Mouse (Mus musculus): Measurements from ENCODE around the gene Rpl13. TPM values are rescaled to one million over a fixed set of nuclear protein-coding genes. Genes with fewer than 3 reads are reported as not detected.
A peak's percentile ranks its signal among the peaks of the same experiment; 100 is the strongest.

The Rpl13 gene
- polyA plus RNA-seq, 1 experiment from 2014 or later = 1,702 TPM

GRCm38 (mm10) chr8:123104046-123104767 is 2.1 kb downstream of the Rpl13 start:
- H3K4me3 ChIP-seq (ENCODE audit: low read length) = peak overlapping the region; percentile 63
- no peak for ATAC-seq (ENCODE audit: low FRiP score, low TSS enrichment)
- H3K4me1 ChIP-seq (ENCODE audit: control insufficient read depth, insufficient read depth, low read length) = peaks cover 12% of the 10 kb centered on the region
- H3K4me2 ChIP-seq (replicated peaks; ENCODE audit: low read depth, low read length) = peak overlapping the region; percentile 92
- H3K27ac ChIP-seq (ENCODE audit: low read depth, low read length) = no peak overlapping the region
- WGBS = 92% methylated on average over 6 of the region's 6 CpGs
- peaks cover 28% of the 10 kb centered on the region for H3K36me3 ChIP-seq (ENCODE audit: control insufficient read depth, insufficient read depth, low read length)
- no peaks in the 10 kb centered on the region for H3K27me3 ChIP-seq (ENCODE audit: control insufficient read depth, insufficient read depth, low read length)
- H3K9ac ChIP-seq (ENCODE audit: low read depth, low read length) = peak overlapping the region; percentile 96; the same call in 1 of the 2 replicates
- no peaks in the 10 kb centered on the region for H3K9me3 ChIP-seq (ENCODE audit: control insufficient read depth, low read length)

GRCm38 (mm10) chr8:123105553-123106326 is 3.6 kb downstream of the Rpl13 start:
- 0 out of 2 replicates have a peak, but pooled peaks have one; percentile 1 for ATAC-seq (ENCODE audit: low FRiP score, low TSS enrichment)
- no peak overlapping the region for H3K9ac ChIP-seq (ENCODE audit: low read depth, low read length)
- no peaks in the 10 kb centered on the region for H3K9me3 ChIP-seq (ENCODE audit: control insufficient read depth, low read length)
- peaks cover 12% of the 10 kb centered on the region for H3K4me1 ChIP-seq (ENCODE audit: control insufficient read depth, insufficient read depth, low read length)
- H3K27me3 ChIP-seq (ENCODE audit: control insufficient read depth, insufficient read depth, low read length) = no peaks in the 10 kb centered on the region
- peaks cover 26% of the 10 kb centered on the region for H3K36me3 ChIP-seq (ENCODE audit: control insufficient read depth, insufficient read depth, low read length)
- 71% methylated on average over 5 of the region's 5 CpGs for WGBS
- no peak overlapping the region for H3K4me2 ChIP-seq (replicated peaks; ENCODE audit: low read depth, low read length)
- H3K4me3 ChIP-seq (ENCODE audit: low read length) = no peak overlapping the region
- no peak overlapping the region for H3K27ac ChIP-seq (ENCODE audit: low read depth, low read length)

- no peak overlapping the region for H3K9ac ChIP-seq (ENCODE audit: low read depth, low read length)
- 62% methylated on average over 2 of the region's 2 CpGs for WGBS
- H3K4me3 ChIP-seq (ENCODE audit: low read length) = no peak overlapping the region
- peaks cover 26% of the 10 kb centered on the region for H3K36me3 ChIP-seq (ENCODE audit: control insufficient read depth, insufficient read depth, low read length)
- H3K4me1 ChIP-seq (ENCODE audit: control insufficient read depth, insufficient read depth, low read length) = peaks cover 9% of the 10 kb centered on the region
- no peak for ATAC-seq (ENCODE audit: low FRiP score, low TSS enrichment)
- H3K4me2 ChIP-seq (replicated peaks; ENCODE audit: low read depth, low read length) = no peak overlapping the region
- H3K27ac ChIP-seq (ENCODE audit: low read depth, low read length) = no peak overlapping the region
- no peaks in the 10 kb centered on the region for H3K27me3 ChIP-seq (ENCODE audit: control insufficient read depth, insufficient read depth, low read length)
- no peaks in the 10 kb centered on the region for H3K9me3 ChIP-seq (ENCODE audit: control insufficient read depth, low read length)
These were observed 4.4 kb downstream of the Rpl13 start for GRCm38 (mm10) chr8:123106531-123106930.

GRCm38 (mm10) chr8:123108010-123108409 is 5.9 kb downstream of the Rpl13 start:
- Histone ChIP-seq H3K9me3 (ENCODE audit: control insufficient read depth, low read length) (no peaks in the 10 kb centered on the region), H3K4me2 (replicated peaks; ENCODE audit: low read depth, low read length) (no peak overlapping the region), H3K9ac (ENCODE audit: low read depth, low read length) (no peak overlapping the region), H3K4me3 (ENCODE audit: low read length) (no peak overlapping the region), H3K36me3 (ENCODE audit: control insufficient read depth, insufficient read depth, low read length) (peaks cover 26% of the 10 kb centered on the region), H3K27me3 (ENCODE audit: control insufficient read depth, insufficient read depth, low read length) (no peaks in the 10 kb centered on the region), H3K27ac (ENCODE audit: low read depth, low read length) (no peak overlapping the region), H3K4me1 (ENCODE audit: control insufficient read depth, insufficient read depth, low read length) (peaks cover 7% of the 10 kb centered on the region; the same call in 1 of the 2 replicates)
- WGBS = 71% methylated on average over 1 of the region's 1 CpGs
- no peak for ATAC-seq (ENCODE audit: low FRiP score, low TSS enrichment)

- H3K9ac ChIP-seq (ENCODE audit: low read depth, low read length) = no peak overlapping the region
- 91% methylated on average over 5 of the region's 5 CpGs for WGBS
These were observed 6.8 kb downstream of the Rpl13 start for GRCm38 (mm10) chr8:123108953-123109352.

GRCm38 (mm10) chr8:123110649-123111048 is 8.5 kb downstream of the Rpl13 start:
- peaks cover under 1% of the 10 kb centered on the region; the same call in 1 of the 2 replicates for H3K36me3 ChIP-seq (ENCODE audit: control insufficient read depth, insufficient read depth, low read length)
- no peak overlapping the region for H3K4me3 ChIP-seq (ENCODE audit: low read length)
- H3K4me1 ChIP-seq (ENCODE audit: control insufficient read depth, insufficient read depth, low read length) = 0 out of 2 replicates have a peak, but pooled peaks cover 3% of the 10 kb centered on the region
- no peak overlapping the region for H3K9ac ChIP-seq (ENCODE audit: low read depth, low read length)
- peak; percentile 41; the same call in 1 of the 2 replicates for ATAC-seq (ENCODE audit: low FRiP score, low TSS enrichment)
- H3K4me2 ChIP-seq (replicated peaks; ENCODE audit: low read depth, low read length) = no peak overlapping the region
- no peak overlapping the region for H3K27ac ChIP-seq (ENCODE audit: low read depth, low read length)
- peaks cover under 1% of the 10 kb centered on the region for H3K27me3 ChIP-seq (ENCODE audit: control insufficient read depth, insufficient read depth, low read length)
- no peaks in the 10 kb centered on the region for H3K9me3 ChIP-seq (ENCODE audit: control insufficient read depth, low read length)
- 16% methylated on average over 4 of the region's 4 CpGs for WGBS

More at GRCm38 (mm10) chr8:123108953-123109352, 6.8 kb downstream of the Rpl13 start:
- peaks cover 17% of the 10 kb centered on the region for H3K36me3 ChIP-seq (ENCODE audit: control insufficient read depth, insufficient read depth, low read length)
- H3K27ac ChIP-seq (ENCODE audit: low read depth, low read length) = no peak overlapping the region
- ATAC-seq (ENCODE audit: low FRiP score, low TSS enrichment) = no peak
- no peak overlapping the region for H3K4me3 ChIP-seq (ENCODE audit: low read length)
- H3K27me3 ChIP-seq (ENCODE audit: control insufficient read depth, insufficient read depth, low read length) = no peaks in the 10 kb centered on the region
- no peaks in the 10 kb centered on the region for H3K4me1 ChIP-seq (ENCODE audit: control insufficient read depth, insufficient read depth, low read length)
- no peak overlapping the region for H3K4me2 ChIP-seq (replicated peaks; ENCODE audit: low read depth, low read length)
- H3K9me3 ChIP-seq (ENCODE audit: control insufficient read depth, low read length) = no peaks in the 10 kb centered on the region

- Histone ChIP-seq H3K36me3 (ENCODE audit: control insufficient read depth, insufficient read depth, low read length) (no peaks in the 10 kb centered on the region), H3K4me2 (replicated peaks; ENCODE audit: low read depth, low read length) (no peak overlapping the region), H3K9ac (ENCODE audit: low read depth, low read length) (no peak overlapping the region), H3K4me3 (ENCODE audit: low read length) (no peak overlapping the region), H3K27me3 (ENCODE audit: control insufficient read depth, insufficient read depth, low read length) (peaks cover 23% of the 10 kb centered on the region), H3K27ac (ENCODE audit: low read depth, low read length) (no peak overlapping the region), H3K4me1 (ENCODE audit: control insufficient read depth, insufficient read depth, low read length) (peaks cover 12% of the 10 kb centered on the region; the same call in 1 of the 2 replicates), H3K9me3 (ENCODE audit: control insufficient read depth, low read length) (no peaks in the 10 kb centered on the region)
- ATAC-seq (ENCODE audit: low FRiP score, low TSS enrichment) = no peak
- WGBS = 82% methylated on average over 9 of the region's 9 CpGs
These were observed 10.7 kb downstream of the Rpl13 start for GRCm38 (mm10) chr8:123112892-123113291.

GRCm38 (mm10) chr8:123113908-123114469 is 11.8 kb downstream of the Rpl13 start:
- WGBS = 56% methylated on average over 2 of the region's 2 CpGs
- ATAC-seq (ENCODE audit: low FRiP score, low TSS enrichment) = no peak
- peaks cover 12% of the 10 kb centered on the region; the same call in 1 of the 2 replicates for H3K4me1 ChIP-seq (ENCODE audit: control insufficient read depth, insufficient read depth, low read length)
- H3K4me3 ChIP-seq (ENCODE audit: low read length) = no peak overlapping the region
- H3K4me2 ChIP-seq (replicated peaks; ENCODE audit: low read depth, low read length) = no peak overlapping the region
- H3K27ac ChIP-seq (ENCODE audit: low read depth, low read length) = no peak overlapping the region
- no peaks in the 10 kb centered on the region for H3K9me3 ChIP-seq (ENCODE audit: control insufficient read depth, low read length)
- H3K27me3 ChIP-seq (ENCODE audit: control insufficient read depth, insufficient read depth, low read length) = peaks cover 34% of the 10 kb centered on the region
- no peaks in the 10 kb centered on the region for H3K36me3 ChIP-seq (ENCODE audit: control insufficient read depth, insufficient read depth, low read length)
- H3K9ac ChIP-seq (ENCODE audit: low read depth, low read length) = no peak overlapping the region
